Mouse (Mus musculus): Measurements from ENCODE around the gene Tesmin. TPM values are rescaled to one million over a fixed set of nuclear protein-coding genes. Genes with fewer than 3 reads are reported as not detected.

Gene Tesmin
- polyA plus RNA-seq (2012; ENCODE audit: low replicate concordance) = 0.48 and 0.63 TPM in 2 replicates

GRCm38 (mm10) chr19:3388629-3389057, at the start of gene Tesmin:
TSS of gene Tesmin (plus strand) at chr19:3388857.

DNA sequence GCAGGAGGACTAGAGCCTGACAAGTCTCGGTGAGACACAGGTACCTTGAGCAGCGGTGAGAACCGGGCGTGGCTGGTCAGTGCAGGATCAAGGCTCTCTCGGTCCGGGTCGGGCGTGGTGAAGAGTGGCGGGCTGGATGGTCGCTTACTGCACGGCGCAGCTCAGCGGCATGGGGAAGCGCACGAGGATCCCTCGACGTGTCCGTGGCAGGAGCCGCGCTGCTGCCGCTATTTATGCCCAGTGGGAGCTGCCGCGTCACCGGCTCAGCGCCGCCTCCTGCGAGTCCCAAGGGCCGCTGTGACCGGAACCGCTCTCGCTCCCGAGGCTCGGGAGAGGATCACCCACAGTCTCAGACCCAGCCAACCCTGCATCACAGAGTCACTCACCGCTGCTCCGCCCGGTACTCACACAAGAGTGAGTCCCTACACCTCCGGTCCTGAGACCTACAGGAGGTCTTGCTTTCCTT, 25.6 kb downstream of the Tesmin start, which contains the start of gene Gal:
TSS of gene Gal (minus strand) at position 277 of the 466 bp plus-strand sequence.

Other genes with a start within 250 kb of the Tesmin start
- 1.8 and 28.2 TPM in 2 replicates for gene Mrpl21, start 106.0 kb upstream of the Tesmin start, polyA plus RNA-seq (2012; ENCODE audit: low replicate concordance)
- gene Ighmbp2, start 105.8 kb upstream of the Tesmin start, polyA plus RNA-seq (2012; ENCODE audit: low replicate concordance) = 7.2 and 10.0 TPM in 2 replicates
- gene Cpt1a, start 66.5 kb upstream of the Tesmin start, polyA plus RNA-seq (2012; ENCODE audit: low replicate concordance) = 17.6 and 19.6 TPM in 2 replicates
- gene Gal, start 25.7 kb downstream of the Tesmin start, polyA plus RNA-seq (2012; ENCODE audit: low replicate concordance) = not detected in 2 replicates
- 11.1 and 60.9 TPM in 2 replicates for gene Ppp6r3, start 186.9 kb downstream of the Tesmin start, polyA plus RNA-seq (2012; ENCODE audit: low replicate concordance)

Measured in leukemia stem cell, adult 10-12 weeks (primary cell).